Mouse (Mus musculus) testis, adult 2 months (tissue): Measurements from ENCODE around the gene Ccdc9.
A peak's percentile ranks its signal among the peaks of the same experiment; 100 is the strongest.

Source experiments
- CTCF ChIP-seq: fragments of 200-500 bp; IDR thresholded peaks from 2 replicates; pipeline ENCODE4 v1.5.1; 2012; ENCODE audit warnings: low read depth, mild to moderate bottlenecking, inconsistent platforms, low read length, moderate library complexity; ENCODE audit not compliant: control insufficient read depth, insufficient read depth, insufficient replicate concordance
- POLR2A ChIP-seq: fragments of 200-500 bp; IDR thresholded peaks from 2 replicates; pipeline ENCODE4 v1.6.1; 2012; ENCODE audit warnings: low read depth, mild to moderate bottlenecking, inconsistent platforms, low read length, moderate library complexity; ENCODE audit not compliant: control insufficient read depth

- TF ChIP-seq POLR2A (peak; percentile 36; the same call in 1 of the 2 replicates), CTCF (no peak)
Observed at GRCm38 (mm10) chr7:16295321-16295900, 8.8 kb upstream of the Ccdc9 start.
